Mouse (Mus musculus) 416B (cell line): ENCODE results near the gene Cwc25.
"Not testable (repeated sequence)": the region's sequence is repeated elsewhere in the genome, so short reads cannot be mapped to it uniquely, and the experiment has no call there.

Experiments used
- DNase-seq: peaks from one replicate; pipeline ENCODE4 v3.0.0; 2011; ENCODE audit warnings: low read depth

The Cwc25 gene

DNA sequence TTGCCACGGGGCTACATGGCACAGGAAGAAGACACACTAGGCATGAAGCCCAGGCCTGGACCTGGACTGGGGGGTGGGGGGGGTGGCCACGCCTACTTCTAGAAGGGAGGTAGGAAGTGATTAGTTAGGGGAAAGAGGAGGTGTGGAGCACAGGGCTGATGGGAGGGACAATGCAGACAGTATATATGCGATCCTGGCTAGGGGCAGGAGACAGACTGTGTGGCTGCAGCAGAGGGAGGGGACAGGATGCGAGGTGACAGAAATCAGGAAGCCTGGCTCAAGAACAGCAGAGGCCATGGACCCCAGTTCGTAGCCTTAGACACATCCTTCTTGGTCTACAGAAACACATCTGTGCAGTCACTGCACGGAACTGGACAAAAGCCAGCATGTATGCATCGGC is 42.6 kb downstream of the Cwc25 start:
- peak; percentile 95 for DNase-seq

DNA sequence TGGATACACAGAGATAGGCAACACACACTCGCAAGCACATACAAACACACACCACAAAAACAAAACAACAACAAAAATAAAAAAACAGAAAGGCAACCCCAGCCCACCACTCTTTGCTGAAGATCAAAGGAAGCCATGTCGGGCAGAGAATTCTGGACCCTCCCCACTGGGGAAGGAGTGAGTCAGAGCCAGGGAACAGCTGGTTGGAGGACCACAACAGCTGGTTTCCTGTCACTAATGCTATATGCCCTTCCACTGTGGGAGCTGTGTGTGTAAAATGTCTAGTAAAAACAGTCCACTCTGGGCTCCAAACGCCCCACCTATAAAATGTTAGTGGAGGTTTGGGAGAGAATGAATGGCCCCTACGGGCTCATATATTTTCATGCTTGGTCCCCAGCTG is 45.0 kb downstream of the Cwc25 start:
- no peak for DNase-seq

DNA sequence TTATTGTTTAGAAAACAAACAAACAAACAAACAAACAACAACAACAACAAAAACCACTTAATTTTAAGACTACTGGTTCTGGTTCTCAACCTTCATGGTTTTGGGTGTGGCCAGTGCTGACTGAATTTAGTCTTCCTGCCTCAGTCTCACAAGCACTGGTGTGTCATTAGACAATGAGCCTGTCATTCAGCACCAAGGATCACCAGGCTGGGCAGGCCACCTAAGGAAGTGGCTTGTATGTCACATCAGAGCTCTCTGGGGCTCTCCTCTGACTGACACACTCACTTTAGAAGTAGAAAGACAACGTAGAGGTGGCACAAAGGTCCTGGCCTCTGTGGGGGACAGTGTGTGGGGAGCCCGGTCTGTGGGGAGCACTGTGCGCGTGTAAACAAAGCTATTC is 47.3 kb downstream of the Cwc25 start:
- DNase-seq, result peak; percentile 82

DNA sequence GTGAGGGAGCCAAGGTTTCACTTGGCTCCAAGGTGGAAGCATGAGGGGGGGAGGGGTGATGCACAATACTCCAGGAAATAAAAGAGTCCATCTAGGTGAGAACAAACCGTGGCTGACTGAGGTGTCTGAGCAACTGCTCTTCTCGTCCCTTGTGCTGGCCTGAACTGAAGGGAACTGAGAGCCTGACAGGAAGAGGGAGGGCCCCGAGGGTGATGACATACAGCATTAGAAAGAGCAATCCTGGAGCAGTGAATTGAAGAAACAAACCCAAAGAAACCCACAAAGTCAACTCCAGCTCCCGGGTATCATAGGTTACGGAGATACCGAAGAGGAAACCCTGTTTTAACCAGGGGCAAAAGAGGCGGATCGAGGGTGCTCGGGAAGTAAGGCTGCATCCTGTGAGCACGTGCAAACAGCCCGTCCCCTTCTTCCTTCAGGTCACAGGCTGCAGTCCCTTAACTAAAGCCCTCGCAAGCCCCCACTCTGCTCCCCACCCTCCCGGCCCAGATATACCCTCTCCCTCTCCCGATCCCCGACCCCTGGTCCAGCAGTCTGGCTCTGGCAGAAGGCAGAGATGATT is 48.0 kb downstream of the Cwc25 start:
- peak; percentile 91 for DNase-seq

DNA sequence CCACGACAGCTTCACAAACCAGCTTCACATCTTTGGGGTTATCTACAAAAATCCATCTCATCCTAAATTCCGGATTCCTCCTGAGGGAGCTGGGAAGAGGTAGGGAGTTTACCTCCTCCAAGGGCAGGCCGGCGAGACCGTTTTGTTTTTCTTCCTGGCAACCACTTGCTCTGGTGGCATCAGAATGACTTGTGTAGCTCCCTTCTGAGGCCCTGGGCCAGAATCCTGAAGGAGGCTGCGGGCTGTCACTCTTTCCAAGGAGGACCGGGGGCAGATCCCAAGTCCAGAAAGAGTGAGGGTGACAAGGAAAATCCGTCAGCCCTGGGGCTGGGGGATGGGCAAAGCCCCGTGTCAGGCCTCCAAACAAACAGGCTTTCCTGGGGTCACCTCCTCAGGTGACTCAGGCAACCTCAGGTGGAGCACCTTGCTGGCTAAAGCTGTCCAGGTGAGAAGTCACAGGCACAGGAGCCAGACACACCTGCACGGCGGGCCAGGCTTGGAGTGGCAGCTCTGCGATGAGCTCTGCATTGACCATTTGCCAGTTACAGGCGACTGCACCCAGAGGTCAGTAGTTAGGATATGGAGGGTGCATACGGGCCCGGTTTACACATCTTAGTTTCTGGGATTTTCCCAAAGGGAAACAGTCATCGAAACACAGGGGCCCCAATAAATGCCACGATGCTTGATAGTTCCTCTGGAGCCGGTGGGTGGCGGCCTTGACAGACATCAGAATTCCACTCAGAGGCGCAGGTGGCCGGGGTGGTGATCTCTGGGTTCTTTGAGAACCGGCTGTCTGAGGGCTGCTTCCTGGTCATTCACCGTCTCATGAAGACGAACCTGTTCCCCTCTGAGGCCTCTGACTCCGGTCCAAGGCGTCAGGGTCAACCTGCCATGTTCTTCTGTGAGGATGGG is 48.7 kb downstream of the Cwc25 start:
- no peak for DNase-seq

DNA sequence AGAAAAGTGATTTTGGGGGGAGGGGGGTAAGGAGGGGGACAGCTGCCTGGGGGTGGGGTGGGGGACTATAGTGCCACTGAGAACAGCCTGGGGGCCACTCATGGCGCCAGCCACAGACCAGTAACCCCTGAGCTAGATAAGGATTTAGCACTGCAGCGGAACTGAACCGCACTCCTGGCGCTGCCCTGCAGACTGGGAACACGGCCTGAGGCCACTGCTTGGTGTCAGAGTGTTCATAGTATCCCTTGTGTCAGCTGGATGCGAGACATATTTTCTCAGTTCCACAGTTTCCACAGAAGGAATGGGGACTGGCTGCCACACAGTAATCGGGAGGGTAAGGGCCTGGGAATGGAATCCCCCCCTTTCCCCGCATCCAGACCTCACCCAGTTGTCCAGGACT is 50.3 kb downstream of the Cwc25 start:
- no peak for DNase-seq

DNA sequence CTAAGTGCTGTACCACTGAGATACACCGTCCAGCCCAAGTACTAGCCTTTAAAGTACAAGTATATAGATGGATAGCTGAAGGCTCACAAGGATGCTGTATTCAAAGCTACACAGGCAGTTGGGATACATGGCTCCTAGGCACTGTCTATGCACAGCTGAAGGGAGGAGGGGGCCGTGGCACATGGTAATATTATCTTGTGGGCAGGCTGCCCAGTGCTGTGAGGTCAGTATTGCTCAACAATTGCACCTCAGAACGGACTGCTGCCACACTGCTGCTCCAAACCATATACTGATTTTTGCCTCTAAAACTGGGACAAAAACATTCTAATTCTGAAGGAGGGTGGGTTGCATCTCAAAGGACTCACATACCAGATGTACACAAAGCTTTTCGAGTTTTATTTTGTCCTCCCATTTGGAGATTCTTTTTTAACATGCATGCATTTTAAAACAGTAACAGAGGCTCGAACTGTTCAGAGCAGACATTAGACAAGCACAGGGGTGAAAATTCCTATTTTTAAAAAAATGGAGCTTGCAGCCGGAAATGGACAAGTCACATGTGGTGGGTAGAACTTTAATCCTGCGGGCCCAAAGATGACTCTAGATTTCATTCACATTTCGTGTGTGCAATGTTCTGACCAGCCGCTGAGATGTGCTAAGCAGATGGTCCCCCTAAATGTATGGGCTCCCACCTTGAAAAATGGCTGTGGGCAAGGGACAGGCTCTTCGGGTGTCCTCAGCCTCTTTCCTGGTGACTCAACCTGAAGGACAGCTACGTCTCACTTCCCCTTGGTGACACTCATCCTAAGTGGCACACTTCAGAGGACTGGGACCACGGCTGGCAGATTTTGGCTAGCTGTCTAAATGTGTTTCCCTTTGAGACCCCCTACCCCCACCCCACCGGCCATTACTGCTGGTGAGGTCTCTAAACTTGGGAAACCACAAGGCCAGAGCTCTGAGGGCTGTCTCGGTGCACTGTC is 51.3 kb downstream of the Cwc25 start:
- DNase-seq, result peak; percentile 89

DNA sequence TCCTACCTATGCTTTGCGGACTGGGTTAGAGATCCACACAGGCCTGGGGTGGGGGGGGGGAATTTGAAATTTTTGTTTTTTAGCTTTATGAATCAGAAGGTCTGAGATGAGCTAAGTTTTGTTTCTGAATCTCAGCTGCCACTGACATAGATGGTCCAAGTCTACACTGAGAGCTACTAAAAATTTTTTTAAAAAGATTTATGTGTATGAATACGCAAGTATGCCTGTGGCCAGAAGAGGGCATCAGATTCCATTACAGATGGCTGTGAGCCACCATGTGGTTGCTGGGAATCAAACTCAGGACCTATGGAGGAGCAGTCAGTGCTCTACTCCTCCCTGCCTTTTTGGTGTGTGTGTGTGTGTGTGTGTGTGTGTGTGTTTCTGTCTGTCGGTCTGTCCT is 52.0 kb downstream of the Cwc25 start:
- DNase-seq, result peak; percentile 57

DNA sequence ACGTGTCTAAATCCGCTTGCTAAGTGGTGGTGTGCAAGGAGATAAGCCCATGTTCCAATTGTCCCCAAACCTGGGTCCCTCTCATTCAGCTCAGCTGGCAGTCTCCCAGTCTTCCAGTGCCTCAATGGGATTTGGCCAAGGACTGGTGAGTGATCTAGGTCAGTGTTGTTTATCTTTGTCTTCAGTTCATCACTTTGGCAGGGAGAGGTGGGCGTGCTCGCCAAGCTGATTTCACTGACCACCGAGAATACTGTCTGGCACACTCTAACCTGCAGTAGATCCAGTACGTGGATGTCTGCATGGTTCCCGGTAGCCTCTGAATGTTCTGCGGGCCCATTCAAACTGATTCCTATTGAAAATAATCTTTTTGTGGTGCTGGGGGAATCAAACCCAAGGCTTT is 52.5 kb downstream of the Cwc25 start:
- no peak for DNase-seq

DNA sequence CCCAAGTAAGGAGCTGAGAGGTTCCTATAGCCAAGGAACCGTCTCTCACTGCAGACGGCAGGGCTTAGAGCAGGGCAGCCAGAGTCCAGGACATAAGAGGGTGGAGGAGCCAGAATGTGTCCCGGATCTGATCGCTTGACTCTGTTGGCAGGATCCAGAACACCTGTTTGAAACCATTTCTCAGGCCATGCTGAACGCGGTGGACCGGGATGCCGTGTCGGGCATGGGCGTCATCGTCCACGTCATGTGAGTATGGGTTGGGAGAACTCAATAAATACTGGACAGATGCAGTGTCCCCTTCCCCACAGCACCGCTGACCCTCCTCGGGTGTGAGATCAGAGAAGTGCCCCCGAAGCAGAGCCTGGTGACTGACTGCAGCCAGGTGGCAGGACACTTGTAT is 54.1 kb downstream of the Cwc25 start:
- DNase-seq, result no peak

DNA sequence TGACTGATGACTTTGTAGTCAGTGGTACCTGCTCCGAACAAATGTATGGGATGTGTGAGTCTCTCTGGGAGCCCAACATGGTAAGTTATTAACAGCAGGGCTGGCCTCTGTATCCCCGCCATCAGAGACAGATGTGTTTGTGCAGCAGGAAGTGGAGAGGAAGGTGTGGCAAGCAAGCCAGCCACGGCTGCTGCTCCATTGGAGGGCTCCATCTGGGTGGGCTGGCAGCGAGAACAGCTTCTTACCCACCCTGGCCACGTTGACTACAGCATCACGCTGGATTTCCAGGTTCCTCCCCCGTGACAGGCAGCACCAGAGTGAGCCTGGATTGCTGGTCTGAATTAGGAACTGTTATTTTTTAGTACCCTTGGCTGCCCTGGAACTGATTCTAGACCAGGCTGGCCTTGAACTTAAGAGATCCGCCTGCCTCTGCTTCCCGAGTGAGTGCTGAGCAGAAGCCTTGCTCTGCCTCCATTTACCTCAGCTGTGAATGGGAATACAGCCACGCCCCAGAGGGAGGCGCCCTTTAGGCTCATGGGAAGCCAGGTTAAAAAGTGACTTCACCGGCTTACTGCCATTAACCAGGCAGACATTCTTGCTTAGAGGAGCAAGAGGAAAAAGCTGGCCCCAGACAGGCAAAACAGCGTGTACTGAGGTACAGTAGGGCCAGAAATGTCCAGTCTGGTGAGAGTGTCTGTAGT is 55.0 kb downstream of the Cwc25 start:
- peak; percentile 54 for DNase-seq

DNA sequence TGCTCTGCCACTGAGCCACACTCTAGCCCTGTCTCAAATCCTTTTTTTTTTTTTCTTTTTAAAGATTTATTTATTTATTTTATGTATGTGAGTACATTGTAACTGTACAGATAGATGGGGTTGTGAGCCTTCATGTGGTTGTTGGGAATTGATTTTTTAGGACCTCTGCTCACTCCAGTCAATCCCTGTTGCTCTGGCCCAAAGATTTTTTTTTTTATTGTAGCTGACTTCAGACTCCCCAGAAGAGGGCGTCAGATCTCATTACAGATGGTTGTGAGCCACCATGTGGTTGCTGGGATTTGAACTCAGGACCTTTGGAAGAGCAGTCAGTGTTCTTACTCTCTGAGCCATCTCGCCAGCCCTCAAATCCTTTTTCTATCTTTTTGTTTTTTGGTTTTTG is 56.3 kb downstream of the Cwc25 start:
- DNase-seq, result not testable (repeated sequence)

DNA sequence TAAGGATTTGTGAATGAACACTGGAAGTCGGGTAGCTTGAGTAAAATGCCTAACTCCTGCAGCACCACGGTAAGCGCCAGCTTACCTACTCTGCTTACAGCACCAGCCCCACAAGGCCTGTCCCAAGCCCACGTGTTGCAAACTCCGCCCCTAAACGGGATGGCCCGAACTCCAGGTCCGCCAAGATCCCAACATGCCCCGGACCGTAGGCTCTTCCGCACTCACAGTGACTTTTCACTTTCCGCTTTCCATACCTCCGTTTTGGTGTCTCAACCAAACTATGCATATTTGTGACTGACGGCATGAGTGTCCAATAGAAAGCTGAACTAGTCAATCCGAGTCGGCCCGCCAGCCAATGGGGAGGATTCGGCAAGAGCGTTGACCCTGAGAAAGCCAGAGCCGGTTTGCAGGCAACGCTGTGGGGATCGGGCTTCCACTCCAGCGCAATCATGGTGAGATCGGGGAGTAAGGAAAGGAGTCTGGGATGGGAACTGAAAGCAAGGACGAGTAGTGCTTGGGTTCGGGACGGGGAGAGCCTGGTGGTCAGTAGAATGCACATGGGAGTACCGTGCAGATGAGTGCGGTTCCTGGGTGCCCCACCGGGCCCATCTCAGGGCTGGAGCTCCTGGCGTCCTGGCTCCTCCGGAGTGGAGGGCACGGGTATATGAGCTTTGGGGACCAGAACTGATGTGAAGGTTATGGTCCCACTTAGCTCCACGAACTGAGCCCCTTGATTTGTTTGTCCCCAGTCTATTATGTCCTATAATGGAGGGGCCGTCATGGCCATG is 63.1 kb downstream of the Cwc25 start, which contains the start of gene Psmb3:
Gene Psmb3, plus strand, starts transcription at position 361 of the 788 bp plus-strand sequence.
- DNase-seq, result peak; percentile 100

DNA sequence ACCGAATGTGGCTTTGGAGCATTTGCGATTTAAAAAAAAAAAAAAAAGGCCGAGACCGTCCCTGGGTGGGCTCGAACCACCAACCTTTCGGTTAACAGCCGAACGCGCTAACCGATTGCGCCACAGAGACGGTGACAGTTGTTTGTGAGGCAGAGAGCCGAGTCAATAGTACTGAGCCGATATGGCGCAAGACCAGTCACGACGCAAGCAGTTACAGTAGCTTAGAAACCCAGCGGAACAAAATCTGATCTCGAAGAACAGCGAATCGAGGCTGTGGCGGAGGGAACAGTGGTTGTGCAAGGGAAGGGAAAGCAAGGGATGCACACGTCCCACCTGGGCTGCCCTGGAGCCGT is 64.0 kb downstream of the Cwc25 start:
- peak; percentile 93 for DNase-seq

DNA sequence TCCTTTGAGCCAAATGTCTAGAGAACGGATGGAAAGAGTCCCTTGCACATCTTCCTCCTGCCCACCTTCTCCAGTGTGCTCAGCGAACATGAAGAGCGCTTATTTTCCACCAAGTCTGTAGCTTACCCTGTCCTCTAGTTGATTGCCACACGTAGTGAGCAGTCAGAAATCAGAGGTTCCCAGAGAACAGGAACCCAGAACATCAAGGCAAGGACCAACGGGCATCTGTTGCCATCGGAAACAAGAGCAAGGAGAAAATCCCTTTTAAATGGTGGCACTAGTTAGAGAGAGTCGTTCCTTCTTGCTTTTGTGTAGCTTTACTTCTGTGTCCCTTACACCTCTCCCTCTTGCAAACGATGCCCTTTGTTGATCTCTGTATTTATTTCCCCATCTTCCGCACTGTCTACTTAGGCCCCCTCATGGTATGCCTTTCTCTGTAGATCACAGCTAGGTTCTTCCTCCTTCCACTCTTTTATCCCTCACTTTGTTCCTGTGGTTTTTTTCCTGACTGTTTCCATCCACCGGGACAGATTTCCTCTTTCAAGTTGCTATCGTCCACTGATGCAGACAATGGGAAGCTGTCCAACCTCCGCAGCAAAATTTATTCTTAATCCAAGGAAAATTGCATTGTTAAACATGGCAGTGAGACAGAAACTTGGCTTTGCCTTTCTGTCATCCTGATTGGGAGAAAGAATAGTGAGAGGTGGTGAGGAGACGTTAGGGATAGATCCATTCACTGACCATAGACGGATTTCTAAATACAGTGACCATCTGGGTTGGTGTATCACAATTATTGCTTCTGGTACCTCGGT is 64.6 kb downstream of the Cwc25 start:
- DNase-seq, result peak; percentile 43

DNA sequence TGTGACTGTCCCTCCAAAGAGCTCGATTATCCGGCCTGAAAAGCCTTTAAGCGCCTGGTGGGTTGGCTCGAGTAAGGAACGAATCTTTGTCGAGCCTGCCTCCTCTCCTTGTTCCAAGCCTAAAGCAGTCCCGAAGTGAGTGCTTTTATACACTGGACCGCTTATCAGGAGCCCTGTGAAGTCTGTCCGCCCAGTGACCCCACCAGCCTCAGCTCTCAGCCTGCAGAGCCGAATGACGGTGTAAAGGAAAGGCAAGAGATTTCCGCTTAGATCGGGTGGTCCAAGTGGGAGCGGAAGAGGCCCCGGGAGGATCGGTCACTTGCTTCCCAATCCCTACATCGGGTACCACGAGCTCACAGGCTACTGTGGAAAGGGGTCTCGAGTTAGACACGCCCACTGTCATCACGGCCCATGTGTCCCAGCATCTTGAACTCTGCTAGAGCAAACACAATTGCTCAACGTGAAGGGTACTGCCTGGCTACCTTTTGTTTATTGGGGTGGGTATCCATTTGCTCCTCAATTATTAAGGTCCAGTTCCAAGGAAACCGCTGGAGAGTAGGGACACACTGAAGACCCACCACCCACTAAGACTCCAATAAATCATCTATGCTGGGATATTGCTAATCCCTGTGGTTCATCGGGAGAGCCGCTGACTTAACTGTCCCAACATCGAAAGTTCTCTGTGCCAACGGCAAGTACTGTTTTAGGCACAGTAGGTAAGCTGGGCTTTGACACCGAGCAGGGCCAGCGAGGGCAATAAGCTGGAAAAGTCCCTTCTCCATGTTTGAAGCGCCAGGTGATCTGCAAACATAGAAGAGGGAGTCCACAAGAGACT is 65.4 kb downstream of the Cwc25 start:
- DNase-seq, result peak; percentile 62

DNA sequence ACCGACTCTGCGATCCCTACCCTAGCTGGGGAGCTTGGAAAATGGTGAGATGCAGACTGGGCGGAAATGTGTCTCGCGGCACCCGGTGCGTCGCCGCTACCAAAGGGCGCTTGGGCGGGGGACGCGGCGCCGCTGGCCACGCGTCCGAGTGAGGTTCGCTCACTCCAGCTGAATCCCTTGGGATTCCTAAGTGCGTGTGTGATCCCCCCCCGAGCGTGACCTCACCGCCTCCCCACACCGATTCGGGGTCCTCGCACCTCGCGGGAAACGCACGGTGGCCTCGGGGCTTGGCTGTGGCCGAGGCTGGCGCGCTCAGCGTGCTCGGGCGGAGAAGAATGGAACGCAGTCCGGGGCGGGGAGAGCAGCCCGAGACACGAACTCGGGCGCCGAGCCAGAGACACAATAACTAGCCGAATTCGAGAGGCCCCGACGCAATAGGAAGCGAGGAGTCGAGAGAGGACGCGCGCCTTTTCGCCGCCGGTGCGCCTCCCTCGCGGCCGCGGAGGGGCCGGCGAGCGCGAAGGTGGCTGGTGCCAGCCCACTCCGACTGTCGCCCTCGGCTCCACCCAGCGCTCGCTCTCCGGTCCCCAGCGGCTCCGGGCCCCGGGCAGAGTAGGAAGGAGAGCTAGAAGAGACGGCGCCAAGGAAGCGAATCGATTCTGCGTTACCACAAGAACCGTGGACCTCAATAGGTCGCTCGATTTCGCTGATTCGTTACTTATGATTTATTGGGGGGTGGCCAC is 66.2 kb downstream of the Cwc25 start, which contains the start of gene Pcgf2:
Gene Pcgf2, minus strand, starts transcription at position 495 of the 743 bp plus-strand sequence.
- peak; percentile 70 for DNase-seq

DNA sequence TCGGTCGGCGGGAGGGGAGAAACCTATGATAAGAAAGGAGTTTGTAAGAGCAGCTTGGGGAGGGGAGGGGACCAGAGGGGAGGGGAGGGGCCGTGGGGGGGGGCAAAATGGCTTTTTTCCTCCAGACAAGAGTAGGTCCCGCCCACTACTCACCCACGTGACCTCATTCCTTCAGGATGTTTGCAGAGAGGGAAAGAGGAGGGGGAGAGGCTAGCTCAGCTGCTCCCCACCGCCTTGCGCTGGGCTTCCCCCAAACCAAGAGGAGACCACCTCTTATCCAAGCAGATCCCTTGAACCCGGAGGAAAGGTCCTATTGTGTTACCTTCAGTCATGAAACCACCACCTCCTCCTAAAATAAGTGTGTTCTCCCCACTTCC is 66.7 kb downstream of the Cwc25 start:
- DNase-seq, result peak; percentile 95
